Mouse (Mus musculus) small intestine, adult 2 months (tissue): ENCODE data around the gene Tas2r143. TPM values are rescaled to one million over a fixed set of nuclear protein-coding genes. Genes with fewer than 3 reads are reported as not detected.
A peak's percentile ranks its signal among the peaks of the same experiment; 100 is the strongest.

Experiments
- H3K27ac ChIP-seq: fragments of 200-500 bp; 2 replicates; pipeline ENCODE4 v1.5.1; 2012; ENCODE audit warnings: low read depth, low read length, control low read depth, inconsistent platforms; ENCODE audit not compliant: insufficient read depth
- H3K27me3 ChIP-seq: fragments of 200-500 bp; 2 replicates; pipeline ENCODE4 v1.6.1; 2012; ENCODE audit warnings: mild to moderate bottlenecking, moderate library complexity, low read length, inconsistent platforms; ENCODE audit not compliant: control insufficient read depth, insufficient read depth
- H3K36me3 ChIP-seq: fragments of 200-500 bp; 2 replicates; pipeline ENCODE4 v1.6.1; 2012; ENCODE audit warnings: mild to moderate bottlenecking, low read length, control low read depth, inconsistent platforms; ENCODE audit not compliant: control insufficient read depth, insufficient read depth
- H3K4me1 ChIP-seq: fragments of 200-500 bp; 2 replicates; pipeline ENCODE4 v1.6.1; 2012; ENCODE audit warnings: low read length, inconsistent platforms, mixed read lengths; ENCODE audit not compliant: control insufficient read depth, insufficient read depth, insufficient read length
- H3K4me3 ChIP-seq: fragments of 200-500 bp; 2 replicates; pipeline ENCODE4 v1.5.1; 2012; ENCODE audit warnings: low read depth, mild to moderate bottlenecking, control low read depth, inconsistent platforms, low read length, moderate library complexity
- CTCF ChIP-seq: fragments of 200-500 bp; IDR thresholded peaks from 2 replicates; pipeline ENCODE4 v1.5.1; 2012; ENCODE audit warnings: low read depth, mild to moderate bottlenecking, control low read depth, inconsistent platforms, low read length, moderate library complexity, mixed read lengths; ENCODE audit not compliant: insufficient replicate concordance, insufficient read length; ENCODE audit errors: extremely low read depth
- POLR2A ChIP-seq: fragments of 200-500 bp; IDR thresholded peaks from 2 replicates; pipeline ENCODE4 v1.6.1; 2012; ENCODE audit warnings: low read depth, mild to moderate bottlenecking, control low read depth, inconsistent platforms, low read length, moderate library complexity
- WGBS: fragments of 180-500 bp; shearing (Covaris S2); methylation state at CpG from one replicate; pipeline ENCODE4 v1.1.7; 2018; 5-methylcytosine and 5-hydroxymethylcytosine counted together
- polyA plus RNA-seq: library from polyadenylated mRNA; depleted of rRNA; stranded (reverse); fragments of >200 nt; gene quantifications from 2 replicates; pipeline ENCODE4 v1.2.3, GENCODE M21; 2012; rRNA removed

Gene Tas2r143
- polyA plus RNA-seq, 1 experiment, result not detected

GRCm38 (mm10) chr6:42441395-42441794 is 41.4 kb downstream of the Tas2r143 start:
- WGBS, result 56% methylated on average over 2 of the region's 2 CpGs
- no peaks in the 10 kb centered on the region for H3K36me3 ChIP-seq
- H3K27ac ChIP-seq, result no peak overlapping the region
- no peaks in the 10 kb centered on the region for H3K27me3 ChIP-seq
- no peak overlapping the region for H3K4me3 ChIP-seq
- no peaks in the 10 kb centered on the region for H3K4me1 ChIP-seq
- TF ChIP-seq POLR2A, result no peak
- TF ChIP-seq CTCF, result no peak

- Histone ChIP-seq H3K4me1 (no peaks in the 10 kb centered on the region), H3K27ac (no peak overlapping the region), H3K36me3 (no peaks in the 10 kb centered on the region), H3K4me3 (no peak overlapping the region), H3K27me3 (no peaks in the 10 kb centered on the region)
- no peak for TF ChIP-seq CTCF
- no peak for TF ChIP-seq POLR2A
- WGBS, result 59% methylated on average over 2 of the region's 2 CpGs
These were observed 44.5 kb downstream of the Tas2r143 start for GRCm38 (mm10) chr6:42444491-42444890.

GRCm38 (mm10) chr6:42447381-42447780 is 47.3 kb downstream of the Tas2r143 start:
- H3K27me3 ChIP-seq, result no peaks in the 10 kb centered on the region
- WGBS, result 66% methylated on average over 2 of the region's 2 CpGs
- no peak overlapping the region for H3K4me3 ChIP-seq
- H3K4me1 ChIP-seq, result no peaks in the 10 kb centered on the region
- no peak for TF ChIP-seq CTCF
- no peak for TF ChIP-seq POLR2A
- H3K36me3 ChIP-seq, result no peaks in the 10 kb centered on the region
- peak overlapping the region; percentile 27; the same call in 1 of the 2 replicates for H3K27ac ChIP-seq

Other genes with a start within 250 kb of the Tas2r143 start
- not detected in 2 replicates for gene Tas2r144, start 184.9 kb upstream of the Tas2r143 start, polyA plus RNA-seq
- gene Gstk1, start 154.3 kb upstream of the Tas2r143 start, polyA plus RNA-seq, result 23.1 and 25.7 TPM in 2 replicates
- 20.1 and 23.1 TPM in 2 replicates for gene Tmem139, start 138.3 kb upstream of the Tas2r143 start, polyA plus RNA-seq
- 13.6 and 16.0 TPM in 2 replicates for gene Casp2, start 135.3 kb upstream of the Tas2r143 start, polyA plus RNA-seq
- gene Clcn1, start 113.6 kb upstream of the Tas2r143 start, polyA plus RNA-seq, result 0.18 and 0.24 TPM in 2 replicates
- gene Fam131b, start 75.6 kb upstream of the Tas2r143 start, polyA plus RNA-seq, result 0.10 and 0.19 TPM in 2 replicates
- 104 and 222 TPM in 2 replicates for gene Zyx, start 50.6 kb upstream of the Tas2r143 start, polyA plus RNA-seq
- 28.8 and 64.8 TPM in 2 replicates for gene Epha1, start 27.0 kb upstream of the Tas2r143 start, polyA plus RNA-seq
- not detected in 2 replicates for gene Tas2r135, start 5.2 kb downstream of the Tas2r143 start, polyA plus RNA-seq
- not detected in 2 replicates for gene Tas2r126, start 34.3 kb downstream of the Tas2r143 start, polyA plus RNA-seq
- gene Olfr458, start 65.0 kb downstream of the Tas2r143 start, polyA plus RNA-seq, result not detected in 2 replicates
- gene Olfr457, start 76.1 kb downstream of the Tas2r143 start, polyA plus RNA-seq, result not detected in 2 replicates
- gene Olfr456, start 87.0 kb downstream of the Tas2r143 start, polyA plus RNA-seq, result not detected in 2 replicates
- gene Olfr455, start 147.3 kb downstream of the Tas2r143 start, polyA plus RNA-seq, result not detected in 2 replicates
- not detected in 2 replicates for gene Tcaf3, start 197.5 kb downstream of the Tas2r143 start, polyA plus RNA-seq
- 3.4 and 4.4 TPM in 2 replicates for gene Tcaf2, start 245.0 kb downstream of the Tas2r143 start, polyA plus RNA-seq